ENCODE assay signal across 8 mouse cellular contexts in the genomic region with DNA sequence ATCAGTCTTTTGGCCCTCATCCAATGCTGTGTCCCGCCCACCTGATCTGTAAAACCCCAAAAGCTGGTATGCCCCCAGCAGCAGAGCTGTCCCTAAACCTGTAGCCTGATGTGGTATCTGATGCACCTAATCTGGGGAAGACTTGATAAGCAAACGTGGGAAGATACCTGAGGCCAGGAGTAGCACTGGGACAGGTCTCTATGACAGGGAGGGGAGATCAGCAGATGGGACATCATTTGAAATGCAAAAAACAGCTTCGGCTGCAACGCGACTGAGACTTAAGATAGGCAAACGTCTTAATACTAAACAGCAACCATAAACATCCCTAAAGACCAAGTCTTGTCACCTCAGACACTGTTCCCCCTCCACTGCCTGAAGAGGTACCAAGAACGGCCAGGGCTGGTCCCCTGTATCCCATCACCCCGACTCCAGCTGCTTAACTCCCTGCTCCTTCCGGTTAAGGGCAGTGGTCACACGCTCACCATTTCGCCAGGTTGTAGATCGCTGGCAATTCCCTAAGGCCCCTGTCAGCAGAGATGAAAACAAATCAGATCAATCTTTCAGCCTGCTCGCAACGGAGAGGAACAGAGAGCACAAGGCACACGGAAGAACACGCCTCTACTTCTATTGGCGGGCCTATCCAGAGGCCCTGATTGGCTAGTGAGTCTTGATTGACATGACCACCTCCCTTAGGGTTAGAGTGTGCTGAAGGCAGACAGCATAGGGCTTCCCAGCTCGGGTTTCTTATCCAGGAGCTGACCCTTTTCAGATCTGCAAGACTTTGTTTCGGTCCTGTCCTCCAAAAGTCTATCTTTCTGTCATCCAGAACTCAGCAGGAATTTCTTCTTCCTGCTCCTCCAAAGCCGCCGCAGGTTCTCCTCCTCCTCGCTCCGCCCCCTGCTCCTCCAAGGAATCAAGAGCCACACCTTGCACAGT. TPM values are rescaled to one million over a fixed set of nuclear protein-coding genes. Genes with fewer than 3 reads are reported as not detected.
DNase-seq lines count a peak whose midpoint lies in the region; ATAC-seq and TF ChIP-seq lines count a peak whose summit lies in the region.
"Not testable (repeated sequence)": the region's sequence is repeated elsewhere in the genome, so short reads cannot be mapped to it uniquely, and the experiment has no call there.

Gene Gm5141 (minus strand): TSS at position 610 of the 936 bp plus-strand sequence.

- ATAC-seq in forebrain, embryonic 16.5 days: peak; percentile 100
- ATAC-seq in liver, postnatal 0 days: peak; percentile 99
- ATAC-seq in neural tube, embryonic 13.5 days (ENCODE audit: low read depth): peak; percentile 100

- WGBS in forebrain, embryonic 16.5 days: 5% methylated on average over 20 of the region's 23 CpGs
- WGBS in liver, postnatal 0 days (ENCODE audit: insufficient replicate concordance): 6% methylated on average over 19 of the region's 23 CpGs
- WGBS in neural tube, embryonic 13.5 days: 4% methylated on average over 23 of the region's 23 CpGs

- H3K9me3 ChIP-seq in forebrain, embryonic 16.5 days (ENCODE audit: control insufficient read depth, low read length); liver, postnatal 0 days (ENCODE audit: low read length): not testable (repeated sequence)
- peaks cover 14% of the 10 kb centered on the region for H3K9me3 ChIP-seq in neural tube, embryonic 13.5 days

- H3K9ac ChIP-seq in forebrain, embryonic 16.5 days (replicated peaks; ENCODE audit: low read depth, low read length): peak within 1 kb of the TSS; percentile 67
- peak within 1 kb of the TSS; percentile 33 for H3K9ac ChIP-seq in liver, postnatal 0 days (replicated peaks)
- H3K9ac ChIP-seq in neural tube, embryonic 13.5 days: peak within 1 kb of the TSS; percentile 74

- peak within 1 kb of the TSS; percentile 75 for H3K4me2 ChIP-seq in forebrain, embryonic 16.5 days (ENCODE audit: low read length)
- H3K4me2 ChIP-seq in liver, postnatal 0 days (ENCODE audit: low read depth, low read length): peak within 1 kb of the TSS; percentile 74
- H3K4me2 ChIP-seq in neural tube, embryonic 13.5 days: peak within 1 kb of the TSS; percentile 76

- not testable (repeated sequence) for TF ChIP-seq CTCF in liver, postnatal 0 days (IDR thresholded peaks at IDR 0.05; ENCODE audit: low read depth)

- peak within 1 kb of the TSS; percentile 56 for H3K4me3 ChIP-seq in forebrain, embryonic 16.5 days (replicated peaks; ENCODE audit: low read length)
- H3K4me3 ChIP-seq in liver, postnatal 0 days (ENCODE audit: low read depth, low read length): peak within 1 kb of the TSS; percentile 51
- H3K4me3 ChIP-seq in neural tube, embryonic 13.5 days: peak within 1 kb of the TSS; percentile 53

- peak; percentile 38 for DNase-seq in ES-CJ7 (ENCODE audit: low read depth, low spot score)
- DNase-seq in cerebellum, adult 18-20 months: peak; percentile 51 to 65
- peak; percentile 42 for DNase-seq in heart, postnatal 4 days
- DNase-seq in layer of hippocampus, adult 18-20 months (ENCODE audit: low spot score in 2 of 2): peak; percentile 37 to 69
- DNase-seq in liver, postnatal 0 days: peak; percentile 17
- peak; percentile 17 for DNase-seq in telencephalon, adult 2 months (ENCODE audit: low read depth, low spot score)

- H3K4me1 ChIP-seq in forebrain, embryonic 16.5 days (replicated peaks; ENCODE audit: control insufficient read depth, insufficient read depth, low read length); liver, postnatal 0 days (ENCODE audit: insufficient read depth); neural tube, embryonic 13.5 days (replicated peaks): not testable (repeated sequence)

- not testable (repeated sequence) for TF ChIP-seq EP300 in liver, postnatal 0 days (IDR thresholded peaks at IDR 0.05; ENCODE audit: low read depth)

- H3K27ac ChIP-seq in forebrain, embryonic 16.5 days (ENCODE audit: low read length); liver, postnatal 0 days (ENCODE audit: low read depth); neural tube, embryonic 13.5 days (replicated peaks): not testable (repeated sequence)

- H3K36me3 ChIP-seq in forebrain, embryonic 16.5 days (ENCODE audit: control insufficient read depth, insufficient read depth); liver, postnatal 0 days (replicated peaks; ENCODE audit: insufficient read depth, low read length): not testable (repeated sequence)
- H3K36me3 ChIP-seq in neural tube, embryonic 13.5 days: peaks cover 13% of the 10 kb centered on the region

- H3K27me3 ChIP-seq in forebrain, embryonic 16.5 days (replicated peaks; ENCODE audit: control insufficient read depth, insufficient read depth, low read length); liver, postnatal 0 days (ENCODE audit: insufficient read depth, low read length); neural tube, embryonic 13.5 days: not testable (repeated sequence)

RNA-seq across cellular contexts. Expression of gene Gm5141, which starts in this region (rescaled TPM):
- 12.8 and 14.2 TPM in 2 replicates for polyA plus RNA-seq in forebrain, embryonic 16.5 days (2015; fragmentation: Nextera tagmentation; extraction: Ambion mirVana)
- total RNA-seq in heart, postnatal 4 days (2021): 1 to 10 TPM; 1.9 to 2.5 TPM
- total RNA-seq in layer of hippocampus, adult 18-20 months (2021): 1 to 10 TPM; 5.0 to 6.3 TPM
- polyA plus RNA-seq in liver, postnatal 0 days (2015; fragmentation: Nextera tagmentation; extraction: Ambion mirVana): 0.28 and 0.80 TPM in 2 replicates
- 10.9 and 11.4 TPM in 2 replicates for polyA plus RNA-seq in neural tube, embryonic 13.5 days (2015; fragmentation: Nextera tagmentation; extraction: Ambion mirVana)

Comparison
In these comparisons a context has a peak if more than half of its experiments do, and no peak if none do; other contexts are left out.
1. Peak in DNase-seq, ATAC-seq, H3K4me3 ChIP-seq, H3K9ac ChIP-seq and H3K4me2 ChIP-seq in liver, postnatal 0 days; RNA of the gene not detected or under 1 TPM.